Mouse (Mus musculus) thymus, adult 2 months (tissue): Measurements from ENCODE around the gene Hkdc1. TPM values are rescaled to one million over a fixed set of nuclear protein-coding genes. Genes with fewer than 3 reads are reported as not detected.

Source experiments
- DNase-seq: peaks from one replicate; pipeline ENCODE4 v3.0.0; 2021
- H3K27ac ChIP-seq: fragments of 200-500 bp; 2 replicates; pipeline ENCODE4 v1.5.1; 2012; ENCODE audit warnings: low read length, control low read depth; ENCODE audit not compliant: control insufficient read depth, insufficient read depth
- H3K27me3 ChIP-seq: fragments of 200-500 bp; 2 replicates; pipeline ENCODE4 v1.6.1; 2012; ENCODE audit warnings: mild to moderate bottlenecking, low read length, moderate library complexity, mixed read lengths; ENCODE audit not compliant: control insufficient read depth, insufficient read depth
- H3K36me3 ChIP-seq: fragments of 200-500 bp; 2 replicates; pipeline ENCODE4 v1.6.1; 2012; ENCODE audit warnings: mild to moderate bottlenecking, low read length, moderate library complexity; ENCODE audit not compliant: control insufficient read depth, insufficient read depth
- H3K4me1 ChIP-seq: fragments of 200-500 bp; replicated peaks from 2 replicates; pipeline ENCODE4 v1.6.1; 2012; ENCODE audit warnings: low read length; ENCODE audit not compliant: control insufficient read depth, insufficient read depth
- H3K4me3 ChIP-seq: fragments of 200-500 bp; 2 replicates; pipeline ENCODE4 v1.5.1; 2012; ENCODE audit warnings: mild to moderate bottlenecking, low read length, control low read depth, moderate library complexity; ENCODE audit not compliant: control insufficient read depth, insufficient read depth
- CTCF ChIP-seq: fragments of 200-500 bp; IDR thresholded peaks from 2 replicates; pipeline ENCODE4 v1.5.1; 2012; ENCODE audit warnings: mild to moderate bottlenecking, control low read depth, low read length, moderate library complexity, borderline replicate concordance; ENCODE audit not compliant: control insufficient read depth, poor library complexity, insufficient read depth; ENCODE audit errors: extremely low read depth
- POLR2A ChIP-seq: fragments of 200-500 bp; IDR thresholded peaks from 2 replicates; pipeline ENCODE4 v1.6.1; 2012; ENCODE audit warnings: mild to moderate bottlenecking, low read length, control low read depth, moderate library complexity; ENCODE audit not compliant: control insufficient read depth, poor library complexity, insufficient read depth; ENCODE audit errors: extremely low read depth
- WGBS: fragments of 180-500 bp; shearing (Covaris S2); methylation state at CpG from one replicate; pipeline ENCODE4 v1.1.7; 2018; 5-methylcytosine and 5-hydroxymethylcytosine counted together
- polyA plus RNA-seq: library from polyadenylated mRNA; depleted of rRNA; stranded (reverse); fragments of >200 nt; gene quantifications from 2 replicates; pipeline ENCODE4 v1.2.3, GENCODE M21; 2012; rRNA removed

Gene Hkdc1
- polyA plus RNA-seq, 1 experiment: 0.15 TPM

DNA sequence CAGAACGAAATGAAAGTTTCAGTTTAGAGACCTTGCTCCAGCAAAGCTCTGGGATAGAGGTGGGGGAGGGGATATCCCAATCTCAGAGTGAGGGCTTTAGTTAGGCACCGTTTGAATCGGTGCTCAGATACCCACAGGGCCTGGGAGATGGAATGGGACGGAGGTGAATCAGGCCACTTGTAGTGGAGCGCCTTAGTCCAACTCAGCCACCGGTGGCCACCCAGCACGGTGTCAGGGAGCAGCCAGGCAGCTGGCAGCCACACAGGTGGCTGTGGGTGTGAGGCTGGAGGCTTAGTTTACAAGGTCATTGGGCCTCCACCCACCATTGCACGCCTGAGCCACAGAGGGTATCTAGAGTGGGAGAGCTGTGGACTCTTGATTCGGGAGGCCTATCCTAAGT, 84.1 kb downstream of the Hkdc1 start:
- TF ChIP-seq CTCF (no peak), POLR2A (no peak)
- Histone ChIP-seq H3K36me3 (no peaks in the 10 kb centered on the region), H3K27me3 (no peaks in the 10 kb centered on the region), H3K27ac (no peak overlapping the region; the same call in 1 of the 2 replicates), H3K4me1 (peaks cover 16% of the 10 kb centered on the region), H3K4me3 (no peak overlapping the region)
- WGBS: 74% methylated on average over 9 of the region's 9 CpGs
- peak; percentile 16 for DNase-seq

DNA sequence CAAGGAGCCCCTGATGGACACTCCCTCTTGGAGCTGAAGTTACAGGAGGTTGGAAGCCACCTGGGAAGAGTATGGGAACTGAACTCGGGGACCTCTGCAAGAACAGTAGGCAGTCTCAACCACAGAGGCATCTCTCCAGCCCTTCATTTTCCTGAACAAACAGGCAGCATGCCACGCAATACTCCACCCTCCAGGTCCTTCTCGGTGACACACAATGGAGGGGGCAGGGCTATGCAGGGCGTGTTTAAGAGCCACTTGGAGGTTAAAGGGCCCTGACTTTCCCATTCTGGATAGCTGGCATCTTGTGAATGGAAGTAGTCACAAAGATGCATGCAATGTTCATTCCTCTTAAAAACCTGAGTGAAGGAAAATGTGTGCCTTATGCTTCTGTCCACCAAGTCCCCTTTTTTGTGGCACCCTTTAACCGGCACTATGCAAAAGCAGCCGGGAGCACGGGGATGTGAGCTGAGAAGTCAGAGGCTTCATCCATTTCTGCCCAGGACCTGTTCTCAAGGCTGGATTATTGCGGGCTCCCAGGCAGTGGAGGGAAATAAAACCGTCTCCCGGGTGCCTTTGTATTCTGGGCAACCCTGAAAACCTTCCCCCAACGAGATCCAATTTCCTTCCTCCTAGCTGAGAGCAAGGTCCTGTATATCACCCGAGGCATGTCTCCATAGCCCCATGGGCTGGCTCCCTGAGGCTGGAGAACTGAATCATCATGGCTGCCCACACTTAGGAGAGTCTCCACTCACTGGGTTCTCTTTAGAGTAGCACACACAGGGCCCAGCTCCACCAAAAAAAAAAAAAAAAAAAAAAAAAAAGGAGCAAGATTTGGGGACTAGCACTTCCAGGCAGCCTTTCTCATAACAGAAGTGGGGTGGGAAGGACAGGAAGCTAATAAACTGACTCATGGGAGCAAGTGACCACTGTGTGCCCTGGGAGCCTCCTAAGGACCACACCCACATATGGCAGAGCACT, 85.4 kb downstream of the Hkdc1 start:
- TF ChIP-seq CTCF: no peak
- no peak for TF ChIP-seq POLR2A
- H3K27me3 ChIP-seq: no peaks in the 10 kb centered on the region
- H3K36me3 ChIP-seq: no peaks in the 10 kb centered on the region
- H3K4me3 ChIP-seq: no peak overlapping the region
- peaks cover 20% of the 10 kb centered on the region for H3K4me1 ChIP-seq
- DNase-seq: no peak
- WGBS: 43% methylated on average over 12 of the region's 12 CpGs
- H3K27ac ChIP-seq: no peak overlapping the region

DNA sequence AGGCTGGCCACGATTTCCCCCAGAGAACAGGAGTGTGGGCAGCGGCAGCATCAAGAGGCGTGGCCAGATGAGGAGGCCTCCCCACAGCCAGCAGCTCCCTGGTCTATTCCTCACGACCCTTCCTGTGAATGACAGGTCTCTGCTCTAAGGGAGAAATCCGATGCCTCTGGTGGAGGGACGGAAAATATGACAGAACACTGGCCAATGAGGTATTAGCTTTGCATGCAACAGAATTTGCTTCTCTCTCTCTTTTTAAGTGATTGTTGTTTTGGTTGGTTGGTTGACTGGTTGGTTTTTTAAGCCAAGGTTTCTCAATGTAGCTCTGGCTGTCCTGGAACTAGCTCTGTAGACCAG, 86.9 kb downstream of the Hkdc1 start:
- DNase-seq: no peak
- WGBS: 56% methylated on average over 6 of the region's 6 CpGs
- Histone ChIP-seq H3K36me3 (no peaks in the 10 kb centered on the region), H3K27me3 (no peaks in the 10 kb centered on the region), H3K4me3 (no peak overlapping the region), H3K27ac (no peak overlapping the region), H3K4me1 (peaks cover 17% of the 10 kb centered on the region)
- TF ChIP-seq POLR2A (no peak), CTCF (no peak)

DNA sequence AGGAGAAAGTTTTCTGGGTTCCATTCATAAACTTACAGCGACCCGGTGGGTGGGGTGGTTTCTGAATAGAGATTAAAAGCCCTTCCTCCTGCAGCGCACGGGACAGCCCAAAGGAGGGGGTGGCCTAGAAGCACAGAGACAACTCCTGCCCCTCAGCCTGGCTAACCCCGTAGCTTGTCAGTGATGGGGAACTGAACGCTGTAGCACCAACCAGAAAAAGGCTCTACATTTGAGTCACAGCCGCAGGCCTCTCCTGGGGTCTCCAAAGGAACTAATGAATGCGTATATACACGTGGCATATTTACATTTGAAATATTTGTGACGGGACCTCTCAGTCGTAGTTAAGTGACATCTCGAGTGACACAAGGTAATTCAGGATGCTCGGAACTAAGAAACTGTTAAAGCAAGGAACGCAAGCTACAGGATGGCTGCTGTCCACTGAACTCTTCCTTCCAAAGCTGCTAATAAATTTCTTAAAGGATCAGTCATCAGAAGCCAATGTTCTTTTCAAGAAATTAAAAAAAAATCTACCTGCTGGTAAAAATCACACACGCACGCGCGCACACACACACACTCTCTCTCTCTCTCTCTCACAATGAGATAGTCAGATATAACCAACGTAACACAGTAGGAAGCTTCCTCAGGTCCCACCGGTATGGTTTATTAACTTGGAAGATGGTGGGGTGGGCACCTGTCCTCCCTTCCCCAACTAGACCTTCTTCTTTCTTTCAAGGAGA, 87.4 kb downstream of the Hkdc1 start:
- Histone ChIP-seq H3K4me3 (no peak overlapping the region), H3K27ac (no peak overlapping the region), H3K27me3 (no peaks in the 10 kb centered on the region), H3K36me3 (no peaks in the 10 kb centered on the region), H3K4me1 (peaks cover 17% of the 10 kb centered on the region)
- WGBS: 83% methylated on average over 20 of the region's 20 CpGs
- TF ChIP-seq CTCF (no peak), POLR2A (no peak)
- no peak for DNase-seq

GRCm38 (mm10) chr10:62333269-62333668, 89.0 kb downstream of the Hkdc1 start:
- WGBS: 95% methylated on average over 14 of the region's 14 CpGs

More at GRCm38 (mm10) chr10:62333269-62333668, 89.0 kb downstream of the Hkdc1 start:
- Histone ChIP-seq H3K36me3 (no peaks in the 10 kb centered on the region), H3K4me1 (peaks cover 20% of the 10 kb centered on the region), H3K27ac (no peak overlapping the region), H3K27me3 (no peaks in the 10 kb centered on the region), H3K4me3 (no peak overlapping the region)
- DNase-seq: no peak
- TF ChIP-seq POLR2A (no peak), CTCF (no peak)

Other genes starting within 250 kb of the Hkdc1 start
- gene Tspan15, start 191.2 kb downstream of the Hkdc1 start, polyA plus RNA-seq: 12.7 and 13.7 TPM in 2 replicates
- gene Tacr2, start 170.1 kb downstream of the Hkdc1 start, polyA plus RNA-seq: 0.19 and 0.38 TPM in 2 replicates
- 52.1 and 55.5 TPM in 2 replicates for gene Hk1, start 42.6 kb downstream of the Hkdc1 start, polyA plus RNA-seq
- 0.27 TPM in 1 of 2 replicates, not detected in the other for gene 4930507D05Rik, start 27.0 kb upstream of the Hkdc1 start, polyA plus RNA-seq
- 20.1 and 21.2 TPM in 2 replicates for gene Supv3l1, start 27.2 kb upstream of the Hkdc1 start, polyA plus RNA-seq
- 9.3 and 11.4 TPM in 2 replicates for gene Vps26a, start 64.3 kb upstream of the Hkdc1 start, polyA plus RNA-seq
- gene Srgn, start 105.0 kb upstream of the Hkdc1 start, polyA plus RNA-seq: 94.3 and 107 TPM in 2 replicates
- 43.4 and 45.7 TPM in 2 replicates for gene Kif1bp, start 156.0 kb upstream of the Hkdc1 start, polyA plus RNA-seq
- gene Ddx21, start 179.8 kb upstream of the Hkdc1 start, polyA plus RNA-seq: 19.4 and 22.7 TPM in 2 replicates
- gene Ddx50, start 228.7 kb upstream of the Hkdc1 start, polyA plus RNA-seq: 12.9 and 13.6 TPM in 2 replicates